Mouse (Mus musculus) thymus, adult 2 months (tissue): ENCODE results near the gene Bbs4. TPM values are rescaled to one million over a fixed set of nuclear protein-coding genes. Genes with fewer than 3 reads are reported as not detected.

ENCODE experiments used
- DNase-seq: peaks from one replicate; pipeline ENCODE4 v3.0.0; 2021
- H3K27ac ChIP-seq: fragments of 200-500 bp; 2 replicates; pipeline ENCODE4 v1.5.1; 2012; ENCODE audit warnings: low read length, control low read depth; ENCODE audit not compliant: control insufficient read depth, insufficient read depth
- H3K27me3 ChIP-seq: fragments of 200-500 bp; 2 replicates; pipeline ENCODE4 v1.6.1; 2012; ENCODE audit warnings: mild to moderate bottlenecking, low read length, moderate library complexity, mixed read lengths; ENCODE audit not compliant: control insufficient read depth, insufficient read depth
- H3K36me3 ChIP-seq: fragments of 200-500 bp; 2 replicates; pipeline ENCODE4 v1.6.1; 2012; ENCODE audit warnings: mild to moderate bottlenecking, low read length, moderate library complexity; ENCODE audit not compliant: control insufficient read depth, insufficient read depth
- H3K4me1 ChIP-seq: fragments of 200-500 bp; replicated peaks from 2 replicates; pipeline ENCODE4 v1.6.1; 2012; ENCODE audit warnings: low read length; ENCODE audit not compliant: control insufficient read depth, insufficient read depth
- H3K4me3 ChIP-seq: fragments of 200-500 bp; 2 replicates; pipeline ENCODE4 v1.5.1; 2012; ENCODE audit warnings: mild to moderate bottlenecking, low read length, control low read depth, moderate library complexity; ENCODE audit not compliant: control insufficient read depth, insufficient read depth
- CTCF ChIP-seq: fragments of 200-500 bp; IDR thresholded peaks from 2 replicates; pipeline ENCODE4 v1.5.1; 2012; ENCODE audit warnings: mild to moderate bottlenecking, control low read depth, low read length, moderate library complexity, borderline replicate concordance; ENCODE audit not compliant: control insufficient read depth, poor library complexity, insufficient read depth; ENCODE audit errors: extremely low read depth
- POLR2A ChIP-seq: fragments of 200-500 bp; IDR thresholded peaks from 2 replicates; pipeline ENCODE4 v1.6.1; 2012; ENCODE audit warnings: mild to moderate bottlenecking, low read length, control low read depth, moderate library complexity; ENCODE audit not compliant: control insufficient read depth, poor library complexity, insufficient read depth; ENCODE audit errors: extremely low read depth
- WGBS: fragments of 180-500 bp; shearing (Covaris S2); methylation state at CpG from one replicate; pipeline ENCODE4 v1.1.7; 2018; 5-methylcytosine and 5-hydroxymethylcytosine counted together
- polyA plus RNA-seq: library from polyadenylated mRNA; depleted of rRNA; stranded (reverse); fragments of >200 nt; gene quantifications from 2 replicates; pipeline ENCODE4 v1.2.3, GENCODE M21; 2012; rRNA removed

Gene Bbs4
- polyA plus RNA-seq, 1 experiment, result 5.3 TPM

- 87% methylated on average over 5 of the region's 5 CpGs for WGBS
- TF ChIP-seq CTCF (no peak), POLR2A (no peak)
- H3K4me3 ChIP-seq, result no peak overlapping the region
- H3K4me1 ChIP-seq, result no peaks in the 10 kb centered on the region
- no peak for DNase-seq
- H3K36me3 ChIP-seq, result no peaks in the 10 kb centered on the region
- no peaks in the 10 kb centered on the region for H3K27me3 ChIP-seq
- H3K27ac ChIP-seq, result no peak overlapping the region
Measured at GRCm38 (mm10) chr9:59278694-59279093, 74.6 kb downstream of the Bbs4 start.

DNA sequence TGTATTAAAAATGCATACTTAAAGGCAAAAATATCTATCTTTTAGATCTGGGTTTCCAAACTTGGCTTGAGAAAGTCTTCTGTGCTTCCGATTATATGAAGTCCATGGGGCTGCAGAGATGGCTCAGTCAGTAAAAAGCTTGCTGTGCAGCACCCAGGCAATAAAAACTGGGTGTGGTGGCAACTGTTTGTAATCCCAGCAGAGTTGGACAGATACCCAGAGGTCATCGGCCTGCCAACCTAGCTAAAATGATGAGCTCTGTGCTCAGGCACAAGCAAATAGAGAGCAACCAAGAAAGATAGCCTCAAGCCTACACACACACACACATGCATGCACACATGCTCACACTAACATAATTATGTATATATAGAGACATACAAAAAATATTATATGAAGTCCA is 75.1 kb downstream of the Bbs4 start:
- Histone ChIP-seq H3K4me1 (no peaks in the 10 kb centered on the region), H3K4me3 (no peak overlapping the region), H3K27me3 (no peaks in the 10 kb centered on the region), H3K36me3 (no peaks in the 10 kb centered on the region), H3K27ac (no peak overlapping the region)
- no peak for DNase-seq
- TF ChIP-seq POLR2A (no peak), CTCF (no peak)
- 95% methylated on average over 2 of the region's 2 CpGs for WGBS

DNA sequence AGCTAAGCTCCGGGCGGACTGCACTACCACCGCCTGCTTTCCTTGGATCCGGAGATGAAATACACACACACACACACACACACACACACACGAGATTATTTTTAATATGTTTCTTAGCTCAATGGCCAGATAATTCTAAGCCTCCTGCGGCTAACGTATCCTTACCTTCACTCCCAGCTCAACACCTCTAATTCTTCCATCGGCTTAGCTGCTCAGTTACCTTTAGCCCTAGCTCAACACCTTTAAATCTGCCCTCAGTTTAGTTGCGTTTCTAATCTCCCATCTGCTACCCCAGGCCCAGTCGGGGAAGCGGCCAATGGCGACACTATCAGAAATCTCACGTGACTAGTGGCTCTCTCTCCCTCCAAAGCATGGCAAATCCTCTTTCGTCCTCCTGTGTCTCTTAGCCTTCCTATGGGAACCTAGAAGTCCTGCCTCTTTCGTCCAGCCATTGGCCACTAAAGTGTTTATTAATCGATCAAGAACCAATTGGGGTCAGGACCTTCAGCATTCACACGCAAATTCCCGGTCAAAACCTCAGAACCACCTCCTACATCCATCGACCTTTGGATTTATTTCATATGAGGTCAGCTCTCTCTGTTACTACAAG is 78.4 kb downstream of the Bbs4 start:
- Histone ChIP-seq H3K4me3 (no peak overlapping the region), H3K4me1 (no peaks in the 10 kb centered on the region), H3K36me3 (no peaks in the 10 kb centered on the region), H3K27me3 (no peaks in the 10 kb centered on the region), H3K27ac (no peak overlapping the region)
- 92% methylated on average over 19 of the region's 19 CpGs for WGBS
- no peak for DNase-seq
- TF ChIP-seq CTCF (no peak), POLR2A (no peak)

DNA sequence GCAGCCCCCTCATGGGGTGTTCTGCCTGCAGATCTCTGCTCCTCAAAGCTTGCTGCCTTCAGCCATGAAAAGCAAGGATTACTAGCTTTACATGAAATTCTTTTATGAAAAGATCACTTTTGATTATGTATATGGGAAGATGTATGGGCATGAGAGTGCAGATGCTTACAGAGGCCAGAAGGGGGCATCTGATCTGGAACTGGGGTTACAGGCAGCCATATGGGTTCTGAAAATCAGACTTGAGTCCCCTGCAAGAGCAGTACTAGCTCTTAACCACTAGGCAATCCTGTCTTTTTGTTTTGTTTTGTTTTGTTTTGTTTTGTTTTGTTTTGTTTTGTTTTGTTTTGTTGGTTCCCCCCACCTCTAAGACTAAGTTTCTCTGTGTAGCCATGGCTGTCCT is 80.1 kb downstream of the Bbs4 start:
- H3K27ac ChIP-seq, result no peak overlapping the region
- TF ChIP-seq POLR2A (no peak), CTCF (no peak)
- no peak for DNase-seq
- no peak overlapping the region for H3K4me3 ChIP-seq
- H3K27me3 ChIP-seq, result no peaks in the 10 kb centered on the region
- no peaks in the 10 kb centered on the region for H3K36me3 ChIP-seq
- H3K4me1 ChIP-seq, result no peaks in the 10 kb centered on the region

Other genes with a start within 250 kb of the Bbs4 start
- gene Adpgk, start 62.0 kb downstream of the Bbs4 start, polyA plus RNA-seq, result 20.2 and 24.8 TPM in 2 replicates
- 32.7 and 34.1 TPM in 2 replicates for gene Arih1, start 133.1 kb upstream of the Bbs4 start, polyA plus RNA-seq
- 65.4 and 83.0 TPM in 2 replicates for gene Hexa, start 186.0 kb upstream of the Bbs4 start, polyA plus RNA-seq
- 0.23 and 0.35 TPM in 2 replicates for gene Tmem202, start 186.3 kb upstream of the Bbs4 start, polyA plus RNA-seq
- 0.10 TPM in 1 of 2 replicates, not detected in the other for gene Celf6, start 224.4 kb upstream of the Bbs4 start, polyA plus RNA-seq